Mouse (Mus musculus) adrenal gland, adult 10 weeks (tissue): ENCODE results near the gene Pate3. TPM values are rescaled to one million over a fixed set of nuclear protein-coding genes. Genes with fewer than 3 reads are reported as not detected.

ENCODE experiments used
- polyA plus RNA-seq: library from polyadenylated mRNA; stranded (reverse); fragments of 350-450 nt; fragmentation: Illumina TruSeq; extraction: RNeasy Lipid Tissue Mini Kit (QIAGEN cat#74804); gene quantifications from one replicate; pipeline ENCODE4 v1.2.3, GENCODE M21; 2014; ENCODE audit warnings: low read depth, low replicate concordance

The Pate3 gene
- not detected for polyA plus RNA-seq

GRCm38 (mm10) chr9:35648102-35648501 is at the start of gene Pate3:
TSS of gene Pate3 (minus strand) at chr9:35648202.

GRCm38 (mm10) chr9:35687013-35687412 is 39.0 kb upstream of the Pate3 start, which contains the start of gene Pate1:
TSS of gene Pate1 (minus strand) at chr9:35687390.

GRCm38 (mm10) chr9:35611841-35612240 is 36.2 kb downstream of the Pate3 start, which contains the start of gene Pate4:
TSS of gene Pate4 (minus strand) at chr9:35611941.

Other genes starting within 250 kb of the Pate3 start
- gene Cdon, start 227.1 kb downstream of the Pate3 start, polyA plus RNA-seq, result 6.2 TPM
- not detected for gene Gm1113, start 129.9 kb downstream of the Pate3 start, polyA plus RNA-seq
- 1.5 TPM for gene Ddx25, start 89.7 kb downstream of the Pate3 start, polyA plus RNA-seq
- 33.5 TPM for gene Pus3, start 89.6 kb downstream of the Pate3 start, polyA plus RNA-seq
- 0.87 TPM for gene Pate2, start 77.9 kb downstream of the Pate3 start, polyA plus RNA-seq
- gene Hyls1, start 77.8 kb downstream of the Pate3 start, polyA plus RNA-seq, result 9.0 TPM
- gene Pate4, start 36.3 kb downstream of the Pate3 start, polyA plus RNA-seq, result not detected
- not detected for gene Pate1, start 39.2 kb upstream of the Pate3 start, polyA plus RNA-seq
- gene Gm17677, start 92.8 kb upstream of the Pate3 start, polyA plus RNA-seq, result not detected
- gene Gm17727, start 129.9 kb upstream of the Pate3 start, polyA plus RNA-seq, result not detected
- gene Gm27235, start 141.9 kb upstream of the Pate3 start, polyA plus RNA-seq, result not detected
- 0.58 TPM for gene D730048I06Rik, start 141.9 kb upstream of the Pate3 start, polyA plus RNA-seq
- 0.93 TPM for gene 9230110F15Rik, start 195.9 kb upstream of the Pate3 start, polyA plus RNA-seq